Mouse (Mus musculus) ES-Bruce4 (cell line): Measurements from ENCODE around the gene Acan. TPM values are rescaled to one million over a fixed set of nuclear protein-coding genes. Genes with fewer than 3 reads are reported as not detected.

Experiments used
- H3K27ac ChIP-seq: 2 replicates; pipeline ENCODE4 v1.5.1; 2012; ENCODE audit warnings: low read length, inconsistent platforms; ENCODE audit not compliant: insufficient read depth
- H3K27me3 ChIP-seq: 2 replicates; pipeline ENCODE4 v1.6.1; 2012; ENCODE audit warnings: mild to moderate bottlenecking, low read length, inconsistent platforms; ENCODE audit not compliant: control insufficient read depth, poor library complexity, insufficient read depth, severe bottlenecking
- H3K36me3 ChIP-seq: 2 replicates; pipeline ENCODE4 v1.6.1; 2012; ENCODE audit warnings: inconsistent platforms, mild to moderate bottlenecking, low read length, moderate library complexity; ENCODE audit not compliant: control insufficient read depth, poor library complexity, insufficient read depth, severe bottlenecking
- H3K4me1 ChIP-seq: one replicate; pipeline ENCODE4 v1.8.1; 2011; ENCODE audit warnings: low read length; ENCODE audit not compliant: control insufficient read depth, insufficient read depth
- H3K4me3 ChIP-seq: 2 replicates; pipeline ENCODE4 v1.5.1; 2011; ENCODE audit warnings: low read depth, mild to moderate bottlenecking, low read length
- H3K9ac ChIP-seq: 2 replicates; pipeline ENCODE4 v1.6.1; 2012; ENCODE audit warnings: low read depth, mild to moderate bottlenecking, inconsistent platforms; ENCODE audit not compliant: poor library complexity, severe bottlenecking
- H3K9me3 ChIP-seq: replicated peaks from 2 replicates; pipeline ENCODE4 v1.6.1; 2012; ENCODE audit warnings: mild to moderate bottlenecking, low read length, inconsistent platforms; ENCODE audit not compliant: control insufficient read depth, poor library complexity, insufficient read depth, severe bottlenecking
- CTCF ChIP-seq: IDR thresholded peaks from one replicate; pipeline ENCODE4 v1.8.1; 2011; ENCODE audit warnings: low read depth, low read length
- EP300 ChIP-seq: IDR thresholded peaks from 2 replicates; pipeline ENCODE4 v1.6.1; 2011; ENCODE audit warnings: low read depth, low read length; ENCODE audit not compliant: insufficient read depth
- POLR2A ChIP-seq: IDR thresholded peaks from one replicate; pipeline ENCODE4 v1.8.1; 2011; ENCODE audit warnings: low read length; ENCODE audit not compliant: insufficient read depth
- polyA plus RNA-seq: library from polyadenylated mRNA; stranded (reverse); fragments of >200 nt; gene quantifications from 2 replicates; pipeline ENCODE4 v1.2.4, GENCODE M21; 2011; ENCODE audit warnings: low read depth; ENCODE audit not compliant: missing spikeins, insufficient read depth, insufficient read length

Acan gene
- polyA plus RNA-seq, 1 experiment, result 2.0 TPM

- H3K9ac ChIP-seq, result no peak overlapping the region
- H3K4me3 ChIP-seq, result no peak overlapping the region
- H3K27ac ChIP-seq, result no peak overlapping the region
- H3K9me3 ChIP-seq, result no peaks in the 10 kb centered on the region
- no peaks in the 10 kb centered on the region for H3K27me3 ChIP-seq
- H3K36me3 ChIP-seq, result no peaks in the 10 kb centered on the region
- no peak for TF ChIP-seq EP300
- peak; percentile 96 for TF ChIP-seq CTCF
- no peaks in the 10 kb centered on the region for H3K4me1 ChIP-seq
These were observed 27.5 kb downstream of the Acan start for GRCm38 (mm10) chr7:79080572-79081399.

- no peak for TF ChIP-seq POLR2A
- Histone ChIP-seq H3K36me3 (no peaks in the 10 kb centered on the region), H3K9me3 (no peaks in the 10 kb centered on the region), H3K9ac (peak overlapping the region; percentile 49), H3K27ac (no peak overlapping the region), H3K4me3 (peak overlapping the region; percentile 64), H3K4me1 (no peaks in the 10 kb centered on the region), H3K27me3 (no peaks in the 10 kb centered on the region)
These were observed 35.8 kb downstream of the Acan start for GRCm38 (mm10) chr7:79089111-79089510.

- H3K4me3 ChIP-seq, result no peak overlapping the region
- no peaks in the 10 kb centered on the region for H3K4me1 ChIP-seq
- no peaks in the 10 kb centered on the region for H3K9me3 ChIP-seq
- peak; percentile 73 for TF ChIP-seq CTCF
- TF ChIP-seq POLR2A, result no peak
- H3K36me3 ChIP-seq, result no peaks in the 10 kb centered on the region
- no peak overlapping the region for H3K9ac ChIP-seq
- no peak overlapping the region for H3K27ac ChIP-seq
- H3K27me3 ChIP-seq, result no peaks in the 10 kb centered on the region
These were observed 43.2 kb downstream of the Acan start for GRCm38 (mm10) chr7:79096492-79096891.

- H3K9ac ChIP-seq, result no peak overlapping the region
- no peak overlapping the region for H3K4me3 ChIP-seq
- no peaks in the 10 kb centered on the region for H3K9me3 ChIP-seq
- no peaks in the 10 kb centered on the region for H3K27me3 ChIP-seq
- no peak for TF ChIP-seq EP300
- TF ChIP-seq POLR2A, result no peak
- TF ChIP-seq CTCF, result no peak
- no peak overlapping the region for H3K27ac ChIP-seq
- no peaks in the 10 kb centered on the region for H3K36me3 ChIP-seq
- no peaks in the 10 kb centered on the region for H3K4me1 ChIP-seq
These were observed 60.6 kb downstream of the Acan start for GRCm38 (mm10) chr7:79113848-79114247.

- H3K27ac ChIP-seq, result no peak overlapping the region
- no peaks in the 10 kb centered on the region for H3K9me3 ChIP-seq
- no peak overlapping the region for H3K9ac ChIP-seq
- H3K4me3 ChIP-seq, result no peak overlapping the region
- H3K4me1 ChIP-seq, result no peaks in the 10 kb centered on the region
- H3K27me3 ChIP-seq, result no peaks in the 10 kb centered on the region
- H3K36me3 ChIP-seq, result no peaks in the 10 kb centered on the region
- TF ChIP-seq CTCF (no peak), EP300 (no peak), POLR2A (no peak)
These were observed 70.2 kb downstream of the Acan start for GRCm38 (mm10) chr7:79123465-79123864.

GRCm38 (mm10) chr7:79129883-79130282 lies 76.6 kb downstream of the Acan start:
- Histone ChIP-seq H3K9ac (no peak overlapping the region), H3K9me3 (no peaks in the 10 kb centered on the region), H3K36me3 (0 out of 2 replicates have a peak, but pooled peaks cover 4% of the 10 kb centered on the region), H3K4me3 (no peak overlapping the region), H3K27ac (no peak overlapping the region), H3K4me1 (no peaks in the 10 kb centered on the region), H3K27me3 (no peaks in the 10 kb centered on the region)
- TF ChIP-seq CTCF (peak; percentile 58), POLR2A (no peak)
